Mouse (Mus musculus) heart, adult 2 months (tissue): ENCODE data around the gene Eya2. TPM values are rescaled to one million over a fixed set of nuclear protein-coding genes. Genes with fewer than 3 reads are reported as not detected.
"Not testable (repeated sequence)": the region's sequence is repeated elsewhere in the genome, so short reads cannot be mapped to it uniquely, and the experiment has no call there.

ENCODE experiments used
- DNase-seq, 2 experiments: peaks; one replicate each; pipeline ENCODE4 v3.0.0; 2021
- H3K27ac ChIP-seq: fragments of 200-600 bp; 2 replicates; pipeline ENCODE4 v1.8.1; 2022
- H3K27me3 ChIP-seq: fragments of 200-500 bp; 2 replicates; pipeline ENCODE4 v1.6.1; 2012; ENCODE audit warnings: mild to moderate bottlenecking, low read length, inconsistent platforms, mixed read lengths; ENCODE audit not compliant: control insufficient read depth, insufficient read depth
- H3K36me3 ChIP-seq: fragments of 200-500 bp; 2 replicates; pipeline ENCODE4 v1.6.1; 2012; ENCODE audit warnings: low read length, inconsistent platforms; ENCODE audit not compliant: control insufficient read depth, insufficient read depth
- H3K4me1 ChIP-seq: fragments of 200-500 bp; 2 replicates; pipeline ENCODE4 v1.6.1; 2011; ENCODE audit warnings: low read length; ENCODE audit not compliant: control insufficient read depth, insufficient read depth
- H3K4me3 ChIP-seq: fragments of 200-600 bp; 2 replicates; pipeline ENCODE4 v1.8.1; 2022
- H3K79me2 ChIP-seq: fragments of 200-500 bp; replicated peaks from 2 replicates; pipeline ENCODE4 v1.6.1; 2012; ENCODE audit warnings: mild to moderate bottlenecking, inconsistent platforms, low read length, moderate library complexity, mixed read lengths; ENCODE audit not compliant: control insufficient read depth, insufficient read depth
- H3K9ac ChIP-seq: fragments of 200-500 bp; 2 replicates; pipeline ENCODE4 v1.6.1; 2012; ENCODE audit warnings: low read depth, mild to moderate bottlenecking, control low read depth, inconsistent platforms, low read length, mixed read lengths
- CTCF ChIP-seq: fragments of 200-600 bp; IDR thresholded peaks from 2 replicates; pipeline ENCODE4 v1.8.1; 2022; ENCODE audit warnings: antibody characterized with exemption, mild to moderate bottlenecking, moderate library complexity
- EP300 ChIP-seq: fragments of 200-500 bp; IDR thresholded peaks from 2 replicates; pipeline ENCODE4 v1.6.1; 2011; ENCODE audit warnings: low read depth, low read length, control low read depth; ENCODE audit not compliant: insufficient read depth
- POLR2A ChIP-seq: fragments of 200-500 bp; IDR thresholded peaks from 2 replicates; pipeline ENCODE4 v1.6.1; 2011; ENCODE audit warnings: mild to moderate bottlenecking, low read depth, low read length, control low read depth; ENCODE audit not compliant: insufficient read depth
- WGBS: fragments of 180-500 bp; shearing (Covaris S2); methylation state at CpG from one replicate; pipeline ENCODE4 v1.1.7; 2018; 5-methylcytosine and 5-hydroxymethylcytosine counted together
- intact Hi-C: fragments of 180-260 bp; cut with DNase I; formaldehyde crosslinking; loops from one replicate; pipeline ENCODE4 v1.15.1; 2025
- polyA plus RNA-seq: library from polyadenylated mRNA; depleted of rRNA; stranded (reverse); fragments of >200 nt; gene quantifications from 2 replicates; pipeline ENCODE4 v1.2.3, GENCODE M21; 2012
- total RNA-seq, 2 experiments: library from RNA; stranded (reverse); gene quantifications; 2 replicates each; pipeline ENCODE4 v1.2.3; 2021

The Eya2 gene
- total and polyA plus RNA-seq, 3 experiments = 0.55 to 5.5 (median 1.6) TPM

DNA sequence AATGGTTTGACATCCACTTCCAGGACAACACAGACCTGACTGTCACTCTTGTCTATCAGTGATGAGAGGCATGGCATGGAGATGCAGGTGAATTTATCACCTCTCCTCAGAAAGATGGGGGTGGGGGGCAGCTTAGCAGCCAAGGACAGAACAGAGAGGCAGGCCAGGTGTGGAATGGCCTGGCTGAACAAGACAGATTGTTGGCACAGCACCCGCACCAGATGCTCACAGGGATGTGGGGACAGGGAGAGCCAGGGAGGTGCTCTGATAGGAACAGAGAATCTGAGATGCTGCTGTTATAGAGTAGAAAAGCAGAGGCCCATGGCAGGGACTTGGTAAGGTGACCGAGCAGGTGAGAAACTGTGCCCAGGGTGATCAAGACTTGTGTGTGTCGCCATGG lies 194.8 kb downstream of the Eya2 start:
- no peaks in the 10 kb centered on the region for H3K36me3 ChIP-seq
- intact Hi-C loops = loop anchor here (10.0 kb wide), 1 partner anchor 775 kb away; no protein-coding TSS in a partner anchor

DNA sequence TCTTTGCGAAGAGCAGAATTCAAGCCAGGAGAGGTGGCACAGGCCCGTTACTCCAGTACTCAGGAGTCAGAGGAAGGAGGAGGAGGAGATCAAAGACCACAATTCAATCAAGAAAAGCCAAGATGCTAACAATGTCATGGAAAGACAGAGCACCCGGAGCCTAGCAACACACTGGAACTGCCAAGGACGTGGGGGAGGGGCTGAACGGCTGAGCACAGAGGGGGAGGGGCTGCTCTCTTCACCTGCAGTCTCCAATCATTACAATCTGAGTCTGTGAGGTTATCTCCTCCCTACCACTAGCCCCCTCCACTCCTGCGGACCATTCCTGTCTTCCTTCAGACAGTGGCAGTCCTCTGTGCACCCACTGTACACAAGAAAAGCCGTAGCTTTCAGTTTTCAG lies 196.2 kb downstream of the Eya2 start:
- H3K79me2 ChIP-seq = no peaks in the 10 kb centered on the region
- H3K27me3 ChIP-seq = no peaks in the 10 kb centered on the region
- H3K36me3 ChIP-seq = no peaks in the 10 kb centered on the region
- no peak overlapping the region for H3K27ac ChIP-seq
- peaks cover 4% of the 10 kb centered on the region for H3K4me1 ChIP-seq
- H3K4me3 ChIP-seq = no peak overlapping the region
- no peak overlapping the region for H3K9ac ChIP-seq
- 74% methylated on average over 7 of the region's 7 CpGs for WGBS
- no peak for DNase-seq
- TF ChIP-seq EP300 (no peak), POLR2A (no peak), CTCF (no peak)
- intact Hi-C loops = no loop called here

More for the DNA sequence above, 194.8 kb downstream of the Eya2 start:
- Histone ChIP-seq H3K4me3 (no peak overlapping the region), H3K79me2 (no peaks in the 10 kb centered on the region), H3K9ac (no peak overlapping the region), H3K4me1 (peaks cover 4% of the 10 kb centered on the region), H3K27me3 (no peaks in the 10 kb centered on the region), H3K27ac (no peak overlapping the region)
- WGBS = 91% methylated on average over 3 of the region's 3 CpGs
- TF ChIP-seq EP300 (no peak), CTCF (no peak)
- no peak for DNase-seq

DNA sequence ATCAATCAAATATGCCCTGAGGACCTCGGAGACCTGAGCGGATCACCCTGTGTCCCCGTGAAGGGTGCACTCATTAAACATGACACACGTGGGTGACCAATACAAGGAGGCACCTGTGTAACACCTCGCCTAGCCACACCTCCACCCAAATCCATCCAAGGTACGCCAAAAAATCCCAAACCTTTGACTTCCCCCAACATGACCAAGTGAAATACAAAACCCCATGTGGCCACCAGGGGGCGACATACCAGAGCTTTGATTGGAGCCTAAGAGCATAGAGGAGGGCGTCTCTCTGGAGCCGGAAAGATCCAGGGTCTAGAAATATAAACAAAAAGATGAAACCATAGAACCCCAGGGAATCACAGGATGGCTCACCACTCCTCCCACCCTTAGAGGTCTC lies 196.8 kb downstream of the Eya2 start:
- intact Hi-C loops = no loop called here
- H3K9ac ChIP-seq = no peak overlapping the region
- no peaks in the 10 kb centered on the region for H3K27me3 ChIP-seq
- TF ChIP-seq CTCF (peak; percentile 94), POLR2A (no peak), EP300 (0 out of 2 replicates have a peak, but pooled peaks have one; percentile 10)
- no peaks in the 10 kb centered on the region for H3K36me3 ChIP-seq
- DNase-seq = peak; percentile 47 to 70
- no peaks in the 10 kb centered on the region for H3K79me2 ChIP-seq
- WGBS = 56% methylated on average over 9 of the region's 9 CpGs
- H3K4me1 ChIP-seq = peaks cover 4% of the 10 kb centered on the region
- no peak overlapping the region for H3K4me3 ChIP-seq
- no peak overlapping the region for H3K27ac ChIP-seq

DNA sequence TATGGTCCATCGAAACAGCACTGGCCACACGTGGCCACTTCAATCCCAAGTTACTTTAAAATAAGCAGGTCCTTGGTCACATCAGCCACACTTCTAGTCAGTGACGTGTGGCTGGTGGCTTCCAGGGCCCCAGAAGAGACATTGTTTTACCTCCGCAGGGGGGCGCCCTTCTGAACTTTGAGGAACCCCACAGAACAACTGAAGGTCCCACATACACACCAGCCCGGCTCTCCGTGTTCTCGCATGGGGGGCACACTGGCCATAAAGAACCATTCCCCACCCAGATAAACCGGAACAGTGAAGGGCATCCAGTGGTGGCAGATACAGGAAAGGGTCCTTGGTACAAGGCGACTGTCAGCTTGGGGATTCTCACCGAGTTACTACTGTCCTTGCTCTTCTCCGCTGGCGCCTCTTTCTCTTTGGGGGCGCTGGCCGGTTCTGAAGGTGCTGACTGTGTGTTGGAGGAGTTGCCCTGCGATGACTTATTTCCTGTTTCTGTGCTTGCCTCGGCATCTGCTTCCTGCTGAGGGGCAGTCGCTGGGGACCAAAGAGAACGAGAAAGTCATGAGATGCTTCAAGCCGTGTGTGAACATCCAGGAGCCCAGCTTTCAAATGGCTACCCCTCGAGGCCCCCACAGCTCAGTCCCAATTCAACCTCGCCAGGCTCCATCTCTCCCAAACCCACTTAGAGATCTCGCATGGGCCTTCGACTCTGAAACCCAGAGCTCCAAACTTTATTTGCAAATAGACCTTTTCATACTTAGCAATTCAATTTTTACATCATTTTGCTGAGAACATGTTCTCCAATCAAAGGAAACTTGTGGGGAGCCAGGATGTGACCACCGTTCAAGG lies 197.8 kb downstream of the Eya2 start:
- H3K36me3 ChIP-seq = no peaks in the 10 kb centered on the region
- peaks cover 3% of the 10 kb centered on the region for H3K4me1 ChIP-seq
- peak in 1 of 2 experiments; percentile 18 for DNase-seq
- WGBS = 56% methylated on average over 25 of the region's 25 CpGs
- no peak overlapping the region for H3K4me3 ChIP-seq
- no peaks in the 10 kb centered on the region for H3K27me3 ChIP-seq
- no peak for TF ChIP-seq EP300
- no peak for TF ChIP-seq CTCF
- no peak for TF ChIP-seq POLR2A
- H3K79me2 ChIP-seq = no peaks in the 10 kb centered on the region
- H3K9ac ChIP-seq = no peak overlapping the region
- H3K27ac ChIP-seq = no peak overlapping the region
- intact Hi-C loops = no loop called here

DNA sequence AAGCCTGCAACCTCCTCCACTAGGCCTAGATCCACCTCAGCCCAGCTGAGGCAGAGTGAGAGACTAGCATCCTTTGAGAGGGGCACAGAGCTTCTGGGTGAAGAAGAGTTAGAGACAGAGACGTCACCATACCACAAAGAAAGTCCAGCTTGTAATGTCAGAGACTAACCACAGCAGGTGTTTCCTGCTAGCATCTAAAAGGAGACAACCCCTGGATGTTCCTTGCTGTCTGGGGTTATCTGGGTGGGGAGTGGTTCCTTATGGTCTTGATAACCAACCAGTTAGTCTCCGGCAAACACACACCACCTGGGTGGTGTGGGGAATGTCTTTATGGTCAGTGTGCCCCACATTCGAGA lies 198.4 kb downstream of the Eya2 start:
- DNase-seq = no peak
- H3K9ac ChIP-seq = no peak overlapping the region
- no peaks in the 10 kb centered on the region for H3K36me3 ChIP-seq
- intact Hi-C loops = no loop called here
- no peaks in the 10 kb centered on the region for H3K27me3 ChIP-seq
- H3K4me1 ChIP-seq = peaks cover 1% of the 10 kb centered on the region; the same call in 1 of the 2 replicates
- no peak overlapping the region for H3K27ac ChIP-seq
- WGBS = 36% methylated on average over 3 of the region's 3 CpGs
- H3K4me3 ChIP-seq = no peak overlapping the region
- no peak for TF ChIP-seq CTCF
- H3K79me2 ChIP-seq = no peaks in the 10 kb centered on the region

DNA sequence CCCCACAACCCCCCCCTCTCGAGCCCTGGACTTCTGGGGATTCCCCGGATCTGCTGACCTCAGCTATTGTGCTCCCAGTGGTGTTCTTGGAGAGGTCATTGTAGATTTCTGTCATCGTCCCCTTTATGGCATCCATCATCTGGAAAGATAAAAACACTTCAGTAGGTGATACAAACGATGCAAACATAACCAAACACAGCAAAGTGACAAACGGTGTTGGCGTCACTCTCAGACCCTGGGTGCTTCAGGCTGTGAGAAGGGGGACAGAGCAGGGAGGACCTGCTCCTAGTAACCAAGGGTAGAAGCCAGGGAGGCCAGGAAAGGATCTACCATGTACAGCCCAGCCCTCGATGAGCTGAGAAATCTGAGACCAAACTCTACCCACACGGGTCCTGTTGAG lies 203.0 kb downstream of the Eya2 start:
- WGBS = 54% methylated on average over 8 of the region's 8 CpGs
- Histone ChIP-seq H3K4me1 (0 out of 2 replicates have a peak, but pooled peaks cover 1% of the 10 kb centered on the region), H3K4me3 (no peak overlapping the region), H3K36me3 (no peaks in the 10 kb centered on the region), H3K27me3 (no peaks in the 10 kb centered on the region), H3K27ac (no peak overlapping the region), H3K79me2 (no peaks in the 10 kb centered on the region), H3K9ac (no peak overlapping the region)
- TF ChIP-seq EP300 (no peak), POLR2A (no peak)
- DNase-seq = no peak
- intact Hi-C loops = no loop called here

DNA sequence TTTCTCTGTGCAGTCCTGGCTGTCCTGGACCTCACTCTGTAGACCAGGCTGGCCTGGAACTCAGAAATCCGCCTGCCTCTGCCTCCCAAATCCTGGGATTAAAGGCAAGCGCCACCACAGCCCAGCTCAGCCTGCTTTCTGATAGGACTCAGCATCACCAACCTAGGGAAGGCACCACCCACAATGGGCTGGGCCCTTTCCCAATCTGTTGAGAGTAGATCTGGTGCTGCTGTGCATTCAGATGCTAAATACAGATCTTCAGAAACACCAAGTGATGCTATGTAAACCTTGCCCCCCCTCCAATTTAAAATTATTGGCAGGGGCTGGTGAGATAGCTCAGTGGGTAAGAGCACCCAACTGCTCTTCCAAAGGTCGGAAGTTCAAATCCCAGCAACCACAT lies 205.3 kb downstream of the Eya2 start:
- intact Hi-C loops, H3K4me3 ChIP-seq, H3K9ac ChIP-seq, H3K79me2 ChIP-seq, DNase-seq, H3K36me3 ChIP-seq, H3K4me1 ChIP-seq, H3K27me3 ChIP-seq, H3K27ac ChIP-seq: not testable (repeated sequence)
- 99% methylated on average over 3 of the region's 3 CpGs for WGBS
